Mouse (Mus musculus) layer of hippocampus, adult 11-12 months (tissue): ENCODE results near the gene Cdkl1.

ENCODE experiments used
- DNase-seq: peaks from one replicate; pipeline ENCODE4 v3.0.0; 2022; ENCODE audit warnings: low spot score

Gene Cdkl1

GRCm38 (mm10) chr12:69790530-69791505 is at the start of gene Cdkl1:
Gene Cdkl1 (minus strand): TSS chr12:69791267.
- peak; percentile 59 for DNase-seq

GRCm38 (mm10) chr12:69838376-69838775 is 47.3 kb upstream of the Cdkl1 start:
- no peak for DNase-seq

GRCm38 (mm10) chr12:69833982-69834604 is 43.0 kb upstream of the Cdkl1 start:
- DNase-seq: no peak

GRCm38 (mm10) chr12:69831239-69831910 is 40.3 kb upstream of the Cdkl1 start:
- no peak for DNase-seq

GRCm38 (mm10) chr12:69828214-69828613 is 37.1 kb upstream of the Cdkl1 start:
- no peak for DNase-seq

GRCm38 (mm10) chr12:69824881-69825597 is 34.0 kb upstream of the Cdkl1 start:
- no peak for DNase-seq

- peak; percentile 28 for DNase-seq
Measured at GRCm38 (mm10) chr12:69814272-69814671, 23.2 kb upstream of the Cdkl1 start.

- no peak for DNase-seq
Measured at GRCm38 (mm10) chr12:69813596-69813995, 22.5 kb upstream of the Cdkl1 start.

- DNase-seq: no peak
Measured at GRCm38 (mm10) chr12:69812986-69813385, 21.9 kb upstream of the Cdkl1 start.

- no peak for DNase-seq
Measured at GRCm38 (mm10) chr12:69811976-69812375, 20.9 kb upstream of the Cdkl1 start.

- no peak for DNase-seq
Measured at GRCm38 (mm10) chr12:69809439-69809838, 18.4 kb upstream of the Cdkl1 start.

GRCm38 (mm10) chr12:69807399-69807985 is 16.4 kb upstream of the Cdkl1 start:
- no peak for DNase-seq

GRCm38 (mm10) chr12:69805148-69805547 is 14.1 kb upstream of the Cdkl1 start:
- no peak for DNase-seq

- no peak for DNase-seq
Measured at GRCm38 (mm10) chr12:69804393-69805070, 13.5 kb upstream of the Cdkl1 start.

GRCm38 (mm10) chr12:69803196-69803595 is 12.1 kb upstream of the Cdkl1 start:
- no peak for DNase-seq

- DNase-seq: no peak
Measured at GRCm38 (mm10) chr12:69800586-69800985, 9.5 kb upstream of the Cdkl1 start.

- no peak for DNase-seq
Measured at GRCm38 (mm10) chr12:69796311-69796710, 5.2 kb upstream of the Cdkl1 start.

GRCm38 (mm10) chr12:69789766-69790529 is 1.1 kb downstream of the Cdkl1 start:
- DNase-seq: no peak

- DNase-seq: no peak
Measured at GRCm38 (mm10) chr12:69788380-69788779, 2.7 kb downstream of the Cdkl1 start.

GRCm38 (mm10) chr12:69785471-69785870 is 5.6 kb downstream of the Cdkl1 start:
- no peak for DNase-seq
